In the genomic region with DNA sequence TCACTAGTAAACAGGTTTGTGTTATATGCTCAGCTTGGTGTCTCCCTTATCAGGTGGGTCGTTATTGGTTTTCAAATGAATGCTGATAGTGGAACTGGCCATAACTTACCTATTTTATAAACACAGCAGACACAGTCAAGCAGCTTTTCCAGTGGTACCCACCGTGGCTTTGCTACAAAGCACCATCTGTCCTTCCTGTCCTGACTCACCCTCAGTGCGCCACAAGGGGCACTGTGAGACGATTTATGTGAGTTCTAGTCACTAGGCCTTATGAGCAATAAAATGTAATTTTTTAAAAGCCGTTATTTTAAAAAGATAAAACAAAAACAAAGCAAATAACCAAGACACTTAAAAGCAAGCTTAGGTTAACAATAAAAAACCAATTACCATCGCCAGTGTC, we compare ENCODE assay signal across 11 mouse cellular contexts. TPM values are rescaled to one million over a fixed set of nuclear protein-coding genes. Genes with fewer than 3 reads are reported as not detected.
DNase-seq lines count a peak whose midpoint lies in the region.
"Had no signal": no experiment of that assay in that cellular context is flagged by ENCODE, and none has a peak within 500 bp of the region (broad histone marks: within the 10 kb centered on the region; RNA-seq: fewer than 3 reads in every experiment).

No protein-coding gene starts in this region.

- peak; percentile 24 for DNase-seq in adrenal gland, postnatal 10 days
- no peak for DNase-seq in adrenal gland, postnatal 4 days (ENCODE audit: low spot score in 2 of 2)
- peak; percentile 55 for DNase-seq in layer of hippocampus, adult 11-12 months (ENCODE audit: low spot score)
- no peak for DNase-seq in layer of hippocampus, postnatal 25 days (ENCODE audit: extremely low spot score in 1 of 2, low spot score in 1 of 2)
- DNase-seq in 3T3-L1 (ENCODE audit: low read depth, low spot score): peak; percentile 62
- DNase-seq in embryo, embryonic 11 days: peak; percentile 43
- no peak for DNase-seq in spleen, postnatal 4 days (ENCODE audit: low spot score in 2 of 2)
- DNase-seq in urinary bladder, postnatal 36 days (ENCODE audit: low spot score in 2 of 2): no peak
- DNase-seq: cerebellum, adult 11 months; heart, adult 18-20 months; lung, postnatal 10 days had no signal

RNA-seq across cellular contexts. Expression of a gene that starts 13.8 kb away (rescaled TPM):
- 1 to 10 TPM; 5.2 to 8.4 TPM for total RNA-seq in adrenal gland, postnatal 10 days (2021)
- total RNA-seq in adrenal gland, postnatal 4 days (2021): 10 to 100 TPM; 11.3 to 13.4 TPM
- total RNA-seq in layer of hippocampus, postnatal 25 days (2021): 10 to 100 TPM; 19.1 to 20.3 TPM

RNA-seq across cellular contexts. Expression of a gene that starts 45.6 kb away (rescaled TPM):
- total RNA-seq in adrenal gland, postnatal 10 days (2021): 10 to 100 TPM; 31.6 to 31.7 TPM
- total RNA-seq in adrenal gland, postnatal 4 days (2021): 10 to 100 TPM; 24.8 TPM
- 1 to 10 TPM; 5.4 to 6.9 TPM for total RNA-seq in layer of hippocampus, postnatal 25 days (2021)

Comparison
In these comparisons a context has a peak if more than half of its experiments do, and no peak if none do; other contexts are left out.
1. DNase-seq: peak in adrenal gland, postnatal 10 days (single experiment), layer of hippocampus, adult 11-12 months (single experiment), 3T3-L1 (single experiment) and embryo, embryonic 11 days (single experiment); none in adrenal gland, postnatal 4 days (0 of 2), layer of hippocampus, postnatal 25 days (0 of 2), spleen, postnatal 4 days (0 of 2) and urinary bladder, postnatal 36 days (0 of 2).